Mouse (Mus musculus): ENCODE results near the gene Dcps. TPM values are rescaled to one million over a fixed set of nuclear protein-coding genes. Genes with fewer than 3 reads are reported as not detected.
"Not testable (repeated sequence)": the region's sequence is repeated elsewhere in the genome, so short reads cannot be mapped to it uniquely, and the experiment has no call there.

The Dcps gene
- polyA plus RNA-seq, 1 experiment from 2014 or later = 94.8 TPM

GRCm38 (mm10) chr9:35152923-35153322 lies 22.9 kb downstream of the Dcps start:
- Histone ChIP-seq H3K4me1 (ENCODE audit: control insufficient read depth, insufficient read depth, low read length) (no peaks in the 10 kb centered on the region), H3K36me3 (ENCODE audit: control insufficient read depth, insufficient read depth, low read length) (no peaks in the 10 kb centered on the region), H3K4me2 (ENCODE audit: low read length) (no peak overlapping the region), H3K27me3 (replicated peaks; ENCODE audit: control insufficient read depth, insufficient read depth, low read length) (no peaks in the 10 kb centered on the region), H3K27ac (ENCODE audit: low read depth, low read length) (no peak overlapping the region), H3K4me3 (ENCODE audit: low read depth, low read length) (no peak overlapping the region), H3K9me3 (replicated peaks; ENCODE audit: control insufficient read depth, low read length) (no peaks in the 10 kb centered on the region), H3K9ac (ENCODE audit: low read length) (no peak overlapping the region)
- WGBS = 94% methylated on average over 1 of the region's 1 CpGs
- DNase-seq (ENCODE audit: low spot score) = no peak
- no peak for ATAC-seq

- H3K9ac ChIP-seq (ENCODE audit: low read length); H3K4me2 ChIP-seq (ENCODE audit: low read length); H3K4me1 ChIP-seq (ENCODE audit: control insufficient read depth, insufficient read depth, low read length); H3K9me3 ChIP-seq (replicated peaks; ENCODE audit: control insufficient read depth, low read length); DNase-seq (ENCODE audit: low spot score); H3K27ac ChIP-seq (ENCODE audit: low read depth, low read length); H3K27me3 ChIP-seq (replicated peaks; ENCODE audit: control insufficient read depth, insufficient read depth, low read length); H3K4me3 ChIP-seq (ENCODE audit: low read depth, low read length); H3K36me3 ChIP-seq (ENCODE audit: control insufficient read depth, insufficient read depth, low read length); ATAC-seq: not testable (repeated sequence)
Measured at GRCm38 (mm10) chr9:35148822-35149221, 27.0 kb downstream of the Dcps start.

GRCm38 (mm10) chr9:35147261-35147660 lies 28.6 kb downstream of the Dcps start:
- not testable (repeated sequence) for H3K4me3 ChIP-seq (ENCODE audit: low read depth, low read length); H3K9ac ChIP-seq (ENCODE audit: low read length); H3K4me2 ChIP-seq (ENCODE audit: low read length); H3K27me3 ChIP-seq (replicated peaks; ENCODE audit: control insufficient read depth, insufficient read depth, low read length); ATAC-seq; H3K27ac ChIP-seq (ENCODE audit: low read depth, low read length); H3K4me1 ChIP-seq (ENCODE audit: control insufficient read depth, insufficient read depth, low read length); DNase-seq (ENCODE audit: low spot score); H3K9me3 ChIP-seq (replicated peaks; ENCODE audit: control insufficient read depth, low read length); H3K36me3 ChIP-seq (ENCODE audit: control insufficient read depth, insufficient read depth, low read length)
- 94% methylated on average over 14 of the region's 14 CpGs for WGBS

- no peak overlapping the region for H3K4me2 ChIP-seq (ENCODE audit: low read length)
- no peaks in the 10 kb centered on the region for H3K9me3 ChIP-seq (replicated peaks; ENCODE audit: control insufficient read depth, low read length)
- no peak overlapping the region for H3K4me3 ChIP-seq (ENCODE audit: low read depth, low read length)
- ATAC-seq (no peak), DNase-seq (ENCODE audit: low spot score) (no peak)
- no peak overlapping the region for H3K27ac ChIP-seq (ENCODE audit: low read depth, low read length)
- no peaks in the 10 kb centered on the region for H3K36me3 ChIP-seq (ENCODE audit: control insufficient read depth, insufficient read depth, low read length)
- no peaks in the 10 kb centered on the region for H3K4me1 ChIP-seq (ENCODE audit: control insufficient read depth, insufficient read depth, low read length)
- WGBS = 88% methylated on average over 1 of the region's 1 CpGs
- no peak overlapping the region for H3K9ac ChIP-seq (ENCODE audit: low read length)
- H3K27me3 ChIP-seq (replicated peaks; ENCODE audit: control insufficient read depth, insufficient read depth, low read length) = no peaks in the 10 kb centered on the region
Measured at GRCm38 (mm10) chr9:35145829-35146228, 30.0 kb downstream of the Dcps start.

- 91% methylated on average over 9 of the region's 9 CpGs for WGBS
- H3K9ac ChIP-seq (ENCODE audit: low read length) = no peak overlapping the region
- H3K36me3 ChIP-seq (ENCODE audit: control insufficient read depth, insufficient read depth, low read length) = no peaks in the 10 kb centered on the region
- ATAC-seq (no peak), DNase-seq (ENCODE audit: low spot score) (no peak)
- H3K9me3 ChIP-seq (replicated peaks; ENCODE audit: control insufficient read depth, low read length) = no peaks in the 10 kb centered on the region
- no peak overlapping the region for H3K27ac ChIP-seq (ENCODE audit: low read depth, low read length)
- H3K27me3 ChIP-seq (replicated peaks; ENCODE audit: control insufficient read depth, insufficient read depth, low read length) = no peaks in the 10 kb centered on the region
- H3K4me1 ChIP-seq (ENCODE audit: control insufficient read depth, insufficient read depth, low read length) = no peaks in the 10 kb centered on the region
- no peak overlapping the region for H3K4me2 ChIP-seq (ENCODE audit: low read length)
- no peak overlapping the region for H3K4me3 ChIP-seq (ENCODE audit: low read depth, low read length)
Measured at GRCm38 (mm10) chr9:35145118-35145517, 30.7 kb downstream of the Dcps start.

GRCm38 (mm10) chr9:35142221-35142620 lies 33.6 kb downstream of the Dcps start:
- no peaks in the 10 kb centered on the region for H3K27me3 ChIP-seq (replicated peaks; ENCODE audit: control insufficient read depth, insufficient read depth, low read length)
- H3K9me3 ChIP-seq (replicated peaks; ENCODE audit: control insufficient read depth, low read length) = no peaks in the 10 kb centered on the region
- 86% methylated on average over 2 of the region's 2 CpGs for WGBS
- no peaks in the 10 kb centered on the region for H3K4me1 ChIP-seq (ENCODE audit: control insufficient read depth, insufficient read depth, low read length)
- ATAC-seq = no peak
- no peak overlapping the region for H3K4me3 ChIP-seq (ENCODE audit: low read depth, low read length)
- no peak overlapping the region for H3K27ac ChIP-seq (ENCODE audit: low read depth, low read length)
- no peak overlapping the region for H3K4me2 ChIP-seq (ENCODE audit: low read length)
- no peak for DNase-seq (ENCODE audit: low spot score)
- no peaks in the 10 kb centered on the region for H3K36me3 ChIP-seq (ENCODE audit: control insufficient read depth, insufficient read depth, low read length)
- H3K9ac ChIP-seq (ENCODE audit: low read length) = no peak overlapping the region

- Histone ChIP-seq H3K36me3 (ENCODE audit: control insufficient read depth, insufficient read depth, low read length) (0 out of 2 replicates have a peak, but pooled peaks cover 4% of the 10 kb centered on the region), H3K4me2 (ENCODE audit: low read length) (no peak overlapping the region)
Measured at GRCm38 (mm10) chr9:35139231-35139744, 36.6 kb downstream of the Dcps start.

GRCm38 (mm10) chr9:35138029-35138428 lies 37.8 kb downstream of the Dcps start:
- Histone ChIP-seq H3K4me2 (ENCODE audit: low read length) (no peak overlapping the region), H3K27me3 (replicated peaks; ENCODE audit: control insufficient read depth, insufficient read depth, low read length) (no peaks in the 10 kb centered on the region), H3K9ac (ENCODE audit: low read length) (no peak overlapping the region), H3K4me1 (ENCODE audit: control insufficient read depth, insufficient read depth, low read length) (no peaks in the 10 kb centered on the region), H3K4me3 (ENCODE audit: low read depth, low read length) (no peak overlapping the region), H3K27ac (ENCODE audit: low read depth, low read length) (no peak overlapping the region), H3K36me3 (ENCODE audit: control insufficient read depth, insufficient read depth, low read length) (0 out of 2 replicates have a peak, but pooled peaks cover 4% of the 10 kb centered on the region), H3K9me3 (replicated peaks; ENCODE audit: control insufficient read depth, low read length) (no peaks in the 10 kb centered on the region)
- 85% methylated on average over 7 of the region's 7 CpGs for WGBS
- ATAC-seq = no peak
- no peak for DNase-seq (ENCODE audit: low spot score)

More at GRCm38 (mm10) chr9:35139231-35139744, 36.6 kb downstream of the Dcps start:
- no peak for ATAC-seq
- H3K4me1 ChIP-seq (ENCODE audit: control insufficient read depth, insufficient read depth, low read length) = no peaks in the 10 kb centered on the region
- no peak overlapping the region for H3K4me3 ChIP-seq (ENCODE audit: low read depth, low read length)
- H3K27ac ChIP-seq (ENCODE audit: low read depth, low read length) = no peak overlapping the region
- H3K27me3 ChIP-seq (replicated peaks; ENCODE audit: control insufficient read depth, insufficient read depth, low read length) = no peaks in the 10 kb centered on the region
- H3K9ac ChIP-seq (ENCODE audit: low read length) = no peak overlapping the region
- no peaks in the 10 kb centered on the region for H3K9me3 ChIP-seq (replicated peaks; ENCODE audit: control insufficient read depth, low read length)
- WGBS = 73% methylated on average over 5 of the region's 5 CpGs
- DNase-seq (ENCODE audit: low spot score) = no peak

GRCm38 (mm10) chr9:35135575-35135974 lies 40.3 kb downstream of the Dcps start:
- Histone ChIP-seq H3K9me3 (replicated peaks; ENCODE audit: control insufficient read depth, low read length) (no peaks in the 10 kb centered on the region), H3K27ac (ENCODE audit: low read depth, low read length) (no peak overlapping the region), H3K4me2 (ENCODE audit: low read length) (no peak overlapping the region), H3K9ac (ENCODE audit: low read length) (no peak overlapping the region), H3K27me3 (replicated peaks; ENCODE audit: control insufficient read depth, insufficient read depth, low read length) (no peaks in the 10 kb centered on the region), H3K4me3 (ENCODE audit: low read depth, low read length) (no peak overlapping the region), H3K4me1 (ENCODE audit: control insufficient read depth, insufficient read depth, low read length) (no peaks in the 10 kb centered on the region), H3K36me3 (ENCODE audit: control insufficient read depth, insufficient read depth, low read length) (0 out of 2 replicates have a peak, but pooled peaks cover 4% of the 10 kb centered on the region)
- ATAC-seq = no peak
- 80% methylated on average over 6 of the region's 6 CpGs for WGBS
- no peak for DNase-seq (ENCODE audit: low spot score)
